Mouse (Mus musculus) midbrain, embryonic 10.5 days (tissue): ENCODE measurements around the gene Musk. TPM values are rescaled to one million over a fixed set of nuclear protein-coding genes. Genes with fewer than 3 reads are reported as not detected.
A peak's percentile ranks its signal among the peaks of the same experiment; 100 is the strongest.

Experiments used
- DNase-seq: peaks from one replicate; pipeline ENCODE4 v3.0.0-alpha.2; 2017; ENCODE audit warnings: low spot score
- H3K27ac ChIP-seq: fragments of 300-500 bp; sonication (generic); replicated peaks from 2 replicates; pipeline ENCODE4 v1.5.1; 2016; ENCODE audit warnings: mild to moderate bottlenecking
- H3K27me3 ChIP-seq: fragments of 300-500 bp; sonication (generic); 2 replicates; pipeline ENCODE4 v1.6.1; 2016; ENCODE audit warnings: low read depth, mild to moderate bottlenecking; ENCODE audit not compliant: poor library complexity, severe bottlenecking
- H3K36me3 ChIP-seq: fragments of 300-500 bp; sonication (generic); 2 replicates; pipeline ENCODE4 v1.6.1; 2016; ENCODE audit warnings: mild to moderate bottlenecking, moderate library complexity
- H3K4me1 ChIP-seq: fragments of 300-500 bp; sonication (generic); 2 replicates; pipeline ENCODE4 v1.6.1; 2016
- H3K4me3 ChIP-seq: fragments of 300-500 bp; sonication (generic); 2 replicates; pipeline ENCODE4 v1.5.1; 2016; ENCODE audit warnings: mild to moderate bottlenecking, moderate library complexity
- H3K9me3 ChIP-seq: fragments of 300-500 bp; sonication (generic); replicated peaks from 2 replicates; pipeline ENCODE4 v1.6.1; 2016; ENCODE audit warnings: mild to moderate bottlenecking
- WGBS: fragments of 180-500 bp; shearing (Covaris S2); methylation state at CpG from one replicate; pipeline ENCODE4 v1.1.7; 2016; 5-methylcytosine and 5-hydroxymethylcytosine counted together
- polyA plus RNA-seq: library from polyadenylated mRNA; unstranded; fragments of >200 nt; fragmentation: Nextera tagmentation; extraction: Ambion mirVana; gene quantifications from 2 replicates; pipeline ENCODE4 v1.2.1, GENCODE M21; 2016

The Musk gene
- polyA plus RNA-seq, 1 experiment from 2014 or later: 0.07 TPM

DNA sequence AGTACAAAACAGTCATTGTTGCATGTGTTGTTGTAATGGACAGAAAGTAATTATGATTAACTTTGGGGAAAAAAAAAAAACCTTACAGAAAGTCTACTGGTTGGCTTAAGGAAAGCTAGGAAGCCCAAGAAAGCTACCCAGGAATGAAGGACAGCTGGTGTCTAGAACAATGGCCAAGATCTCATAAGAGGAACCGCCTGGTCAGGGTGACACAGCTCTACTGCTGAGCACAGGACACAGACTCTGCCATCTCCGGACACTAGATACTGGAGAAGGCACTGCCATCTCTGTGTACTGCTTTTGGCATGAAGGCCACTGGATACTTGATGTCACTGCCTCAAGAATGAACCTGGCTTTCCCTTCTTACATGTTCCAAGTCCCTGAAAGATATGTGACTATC, 5.6 kb upstream of the Musk start:
- Histone ChIP-seq H3K27ac (no peak overlapping the region), H3K9me3 (no peaks in the 10 kb centered on the region), H3K36me3 (no peaks in the 10 kb centered on the region), H3K4me3 (no peak overlapping the region), H3K4me1 (no peaks in the 10 kb centered on the region), H3K27me3 (no peaks in the 10 kb centered on the region)
- WGBS: 84% methylated on average over 2 of the region's 2 CpGs
- no peak for DNase-seq

DNA sequence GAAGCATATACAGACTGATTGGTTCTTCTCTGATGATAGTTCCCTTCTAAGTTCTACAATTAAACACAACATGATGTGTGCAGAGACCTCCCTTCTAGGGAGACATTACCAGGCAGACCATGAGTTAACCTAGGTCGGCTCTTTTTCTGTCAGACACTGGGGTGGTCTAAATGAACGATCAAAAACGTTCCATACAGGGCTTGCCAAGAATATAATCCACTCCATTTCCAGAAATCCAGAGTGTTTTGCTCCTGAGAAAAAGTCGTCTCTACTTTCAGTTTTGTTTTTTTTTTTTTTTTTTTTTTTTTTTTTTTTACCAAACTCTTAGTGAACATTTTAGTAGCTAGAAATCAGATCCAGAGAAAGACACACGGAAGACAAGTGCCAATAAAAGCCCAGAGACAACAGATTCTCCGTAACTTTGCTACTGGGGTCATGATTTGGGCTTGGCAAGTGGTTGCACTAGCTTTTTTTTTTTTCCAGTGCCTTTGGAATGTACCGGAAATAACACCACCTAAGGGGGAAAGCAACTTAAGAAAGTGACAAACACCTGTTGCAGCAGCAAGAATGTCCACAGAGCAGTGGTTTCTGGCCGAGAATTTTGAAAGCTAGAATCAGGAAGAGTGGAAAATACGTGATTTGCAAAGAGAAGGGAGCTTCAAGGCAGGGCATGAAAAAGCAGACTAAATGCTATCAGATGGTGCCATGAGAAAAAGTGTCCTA, 769 bp downstream of the Musk start:
- Histone ChIP-seq H3K27ac (no peak overlapping the region), H3K36me3 (no peaks in the 10 kb centered on the region), H3K4me3 (no peak overlapping the region), H3K27me3 (no peaks in the 10 kb centered on the region), H3K4me1 (no peaks in the 10 kb centered on the region), H3K9me3 (no peaks in the 10 kb centered on the region)
- WGBS: 87% methylated on average over 9 of the region's 9 CpGs
- DNase-seq: no peak

DNA sequence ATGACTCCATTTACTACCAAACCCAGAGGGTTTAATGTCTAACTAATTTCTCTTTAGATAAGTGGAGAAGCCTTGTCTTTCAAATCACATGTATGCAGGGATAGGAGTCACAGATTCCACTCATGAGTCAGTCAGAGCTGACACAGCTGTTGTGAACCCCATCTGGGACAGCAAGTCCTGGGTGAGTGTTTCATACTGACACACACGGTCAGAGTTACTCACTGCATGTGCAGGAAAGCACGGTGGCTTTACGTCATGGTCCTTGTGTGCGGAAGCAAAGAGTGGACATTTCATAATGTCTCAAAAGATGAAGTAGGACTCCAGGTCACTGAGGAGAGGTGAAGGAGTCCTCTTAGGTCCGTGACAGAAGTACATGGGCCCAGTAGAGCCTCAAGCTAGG, 3.0 kb downstream of the Musk start:
- no peak for DNase-seq
- no peaks in the 10 kb centered on the region for H3K9me3 ChIP-seq
- no peaks in the 10 kb centered on the region for H3K27me3 ChIP-seq
- no peaks in the 10 kb centered on the region for H3K36me3 ChIP-seq
- no peaks in the 10 kb centered on the region for H3K4me1 ChIP-seq
- H3K4me3 ChIP-seq: no peak overlapping the region
- WGBS: 90% methylated on average over 5 of the region's 5 CpGs
- H3K27ac ChIP-seq: no peak overlapping the region

DNA sequence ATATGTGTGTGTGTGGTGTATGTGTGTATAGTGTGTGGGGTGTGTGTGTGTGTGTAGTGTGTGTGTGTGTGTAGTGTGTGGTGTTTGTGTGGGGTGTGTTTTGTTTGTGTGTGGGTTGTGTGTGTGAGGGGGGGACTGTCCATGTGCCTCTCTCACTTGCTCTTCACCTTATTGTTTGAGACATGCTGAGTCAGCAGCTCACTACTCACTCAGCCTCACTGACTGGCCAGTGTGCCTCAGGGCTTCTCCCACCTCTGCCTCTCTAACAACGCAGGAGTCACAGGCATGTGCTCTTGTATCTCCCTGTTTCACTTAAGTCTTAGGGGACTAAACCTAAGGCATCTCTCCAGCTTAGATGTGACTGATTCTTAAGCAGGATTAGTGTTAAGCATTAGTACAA, 6.1 kb downstream of the Musk start:
- Histone ChIP-seq H3K4me1 (no peaks in the 10 kb centered on the region), H3K4me3 (no peak overlapping the region), H3K27me3 (no peaks in the 10 kb centered on the region), H3K27ac (no peak overlapping the region), H3K9me3 (no peaks in the 10 kb centered on the region), H3K36me3 (no peaks in the 10 kb centered on the region)
- no peak for DNase-seq
- 61% methylated on average over 1 of the region's 1 CpGs for WGBS

DNA sequence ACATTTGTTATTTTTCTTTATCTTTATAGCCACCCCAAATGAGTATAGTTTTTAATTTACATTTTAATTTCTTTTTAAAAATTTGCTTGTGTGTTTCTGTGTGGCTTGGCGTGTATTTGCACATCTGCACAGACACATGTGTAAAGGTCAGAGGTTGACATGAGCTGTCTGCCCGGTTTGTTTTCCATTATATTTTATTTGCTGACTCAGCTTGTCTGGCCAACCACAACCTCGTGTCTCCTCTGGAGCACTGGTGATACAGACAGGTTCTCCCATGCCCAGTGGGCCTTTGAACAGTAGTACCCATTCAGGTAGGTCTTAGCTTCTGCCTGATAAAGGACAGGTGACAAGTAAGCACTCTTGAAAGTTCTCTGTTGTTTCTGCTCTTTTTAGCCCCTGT, 7.3 kb downstream of the Musk start:
- Histone ChIP-seq H3K27me3 (no peaks in the 10 kb centered on the region), H3K36me3 (no peaks in the 10 kb centered on the region), H3K9me3 (no peaks in the 10 kb centered on the region), H3K27ac (no peak overlapping the region), H3K4me1 (no peaks in the 10 kb centered on the region), H3K4me3 (no peak overlapping the region)
- WGBS: 92% methylated on average over 3 of the region's 3 CpGs
- no peak for DNase-seq

DNA sequence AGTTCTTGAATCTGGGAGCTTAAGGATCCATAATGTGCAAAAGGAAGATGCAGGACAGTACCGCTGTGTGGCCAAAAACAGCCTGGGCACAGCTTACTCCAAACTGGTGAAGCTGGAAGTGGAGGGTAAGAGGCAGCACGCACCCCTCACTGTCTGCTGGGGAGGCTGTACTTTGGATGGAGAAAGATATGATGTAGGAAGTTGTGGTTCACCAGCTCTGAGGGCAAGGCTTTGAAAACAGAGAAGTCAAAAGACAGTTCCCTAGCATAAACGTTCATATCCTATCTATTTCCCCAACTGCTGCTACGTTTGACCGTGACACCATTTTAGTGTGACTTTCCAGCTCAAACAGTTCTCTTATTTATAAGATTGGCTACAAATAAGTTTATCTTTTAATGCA, 18.1 kb downstream of the Musk start:
- no peaks in the 10 kb centered on the region for H3K4me1 ChIP-seq
- DNase-seq: no peak
- WGBS: 88% methylated on average over 5 of the region's 5 CpGs
- H3K36me3 ChIP-seq: no peaks in the 10 kb centered on the region
- H3K9me3 ChIP-seq: no peaks in the 10 kb centered on the region
- H3K4me3 ChIP-seq: no peak overlapping the region
- no peak overlapping the region for H3K27ac ChIP-seq
- H3K27me3 ChIP-seq: no peaks in the 10 kb centered on the region

DNA sequence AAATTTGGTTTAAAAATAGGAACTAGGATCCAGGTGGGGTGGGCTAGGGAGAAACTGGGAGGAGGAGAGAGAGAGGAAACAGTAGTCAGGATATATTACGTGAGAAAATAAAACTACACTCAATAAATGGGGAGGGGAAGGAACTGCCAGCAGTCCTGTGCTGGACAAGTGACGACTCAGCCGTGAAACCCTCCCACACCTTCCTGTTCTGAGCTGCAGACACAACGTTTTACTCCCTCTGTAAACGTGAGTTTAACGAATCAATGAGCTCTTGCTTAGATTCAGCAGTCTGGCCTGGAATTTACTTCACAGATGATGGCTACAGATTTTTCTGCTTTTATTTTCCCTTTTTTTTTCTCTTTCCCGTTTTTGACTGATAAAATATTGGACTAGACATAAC, 18.8 kb downstream of the Musk start:
- Histone ChIP-seq H3K4me3 (no peak overlapping the region), H3K27me3 (no peaks in the 10 kb centered on the region), H3K36me3 (no peaks in the 10 kb centered on the region), H3K9me3 (no peaks in the 10 kb centered on the region), H3K27ac (no peak overlapping the region), H3K4me1 (no peaks in the 10 kb centered on the region)
- no peak for DNase-seq
- 52% methylated on average over 7 of the region's 7 CpGs for WGBS

DNA sequence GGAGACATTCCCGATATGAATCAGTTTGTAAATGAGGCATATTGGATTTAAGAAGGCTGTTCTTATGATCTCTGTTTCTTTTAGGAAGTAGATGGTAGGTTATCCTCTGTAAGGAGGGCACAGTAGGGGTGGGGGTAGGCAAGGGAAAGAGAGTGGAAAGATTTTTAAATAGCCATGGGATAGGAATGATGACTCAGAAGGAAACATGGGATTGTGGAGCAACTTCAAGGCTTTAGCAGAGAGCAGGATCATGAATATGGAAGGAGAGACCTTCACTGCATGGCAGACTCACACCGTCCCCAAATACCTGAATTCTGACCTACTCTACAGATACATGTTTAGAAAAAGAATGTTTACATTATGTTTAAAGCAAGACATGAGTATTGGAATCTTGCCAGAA, 21.7 kb downstream of the Musk start:
- no peak for DNase-seq
- Histone ChIP-seq H3K9me3 (no peaks in the 10 kb centered on the region), H3K4me1 (no peaks in the 10 kb centered on the region), H3K27ac (no peak overlapping the region), H3K27me3 (no peaks in the 10 kb centered on the region), H3K36me3 (no peaks in the 10 kb centered on the region), H3K4me3 (no peak overlapping the region)
- WGBS: 90% methylated on average over 2 of the region's 2 CpGs

DNA sequence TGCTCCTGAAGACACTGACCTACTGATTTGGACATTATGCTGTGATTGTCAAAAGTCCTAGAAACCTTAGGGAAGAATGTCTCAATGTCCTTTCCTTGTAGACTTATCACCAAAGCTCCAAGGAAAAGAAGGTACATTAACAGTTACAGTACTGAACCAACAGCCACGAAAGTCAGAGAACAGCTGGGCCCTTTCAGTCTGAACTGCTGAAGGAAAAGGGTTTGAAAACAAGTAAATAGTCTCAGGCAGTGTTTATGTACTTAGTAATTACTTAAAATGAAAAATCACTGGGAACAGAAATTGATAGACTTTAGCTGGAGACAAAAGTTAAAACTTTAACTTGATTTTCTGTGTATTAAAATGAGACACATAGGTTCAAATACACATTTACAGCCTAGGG, 27.6 kb downstream of the Musk start:
- WGBS: 76% methylated on average over 1 of the region's 1 CpGs
- Histone ChIP-seq H3K27me3 (no peaks in the 10 kb centered on the region), H3K36me3 (no peaks in the 10 kb centered on the region), H3K9me3 (no peaks in the 10 kb centered on the region), H3K4me3 (no peak overlapping the region), H3K27ac (no peak overlapping the region), H3K4me1 (no peaks in the 10 kb centered on the region)
- DNase-seq: no peak

DNA sequence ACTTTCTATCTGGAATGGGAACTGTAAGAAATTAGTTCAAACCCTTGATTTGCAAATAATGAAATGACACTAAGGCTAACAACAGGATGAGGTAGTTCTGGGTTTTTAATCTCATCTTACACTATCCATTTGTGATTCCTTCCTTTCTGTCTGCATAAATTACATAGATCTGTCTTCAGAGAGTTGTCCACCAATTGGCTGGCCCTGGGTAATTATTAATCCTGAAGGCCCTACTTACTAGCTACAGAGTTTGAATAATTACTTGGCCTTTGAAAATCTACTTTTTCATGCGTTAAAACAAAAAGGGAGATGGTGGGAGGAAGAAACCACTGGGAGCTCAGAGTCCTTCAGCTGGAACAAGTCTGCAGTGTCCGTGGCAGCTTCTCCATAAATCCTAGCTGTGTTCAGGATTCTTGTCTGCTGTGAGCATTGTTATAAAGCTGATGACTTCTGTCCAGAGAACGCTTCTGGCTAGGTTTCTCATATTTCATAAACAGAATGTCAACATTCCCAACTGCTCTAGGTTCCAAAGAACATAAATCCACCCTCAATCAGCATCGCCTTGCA, 29.3 kb downstream of the Musk start:
- Histone ChIP-seq H3K4me3 (no peak overlapping the region), H3K9me3 (no peaks in the 10 kb centered on the region), H3K36me3 (no peaks in the 10 kb centered on the region), H3K4me1 (no peaks in the 10 kb centered on the region), H3K27me3 (no peaks in the 10 kb centered on the region), H3K27ac (no peak overlapping the region)
- DNase-seq: no peak
- WGBS: 81% methylated on average over 4 of the region's 4 CpGs

DNA sequence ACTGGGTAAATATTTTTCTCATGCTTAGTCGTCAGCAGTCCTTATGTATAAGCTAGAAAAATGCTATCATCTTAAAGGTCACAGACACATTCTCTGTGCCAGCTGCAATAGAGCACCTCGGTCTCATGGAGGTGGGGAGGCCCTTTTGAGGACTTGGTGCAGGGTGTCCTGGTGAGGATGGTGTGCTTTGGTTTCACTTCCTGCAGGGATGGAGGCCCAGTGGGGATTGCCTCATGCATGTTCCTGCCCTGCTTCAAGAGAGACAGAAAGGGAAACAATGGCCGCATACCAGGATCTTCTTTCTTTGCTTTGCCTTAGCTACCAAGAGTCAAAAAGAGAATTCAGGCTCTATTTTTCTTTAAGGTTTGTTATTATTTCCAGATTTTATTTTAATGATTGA, 31.8 kb downstream of the Musk start:
- Histone ChIP-seq H3K27me3 (no peaks in the 10 kb centered on the region), H3K36me3 (no peaks in the 10 kb centered on the region), H3K4me3 (no peak overlapping the region), H3K27ac (no peak overlapping the region), H3K9me3 (no peaks in the 10 kb centered on the region), H3K4me1 (no peaks in the 10 kb centered on the region)
- WGBS: 78% methylated on average over 3 of the region's 3 CpGs
- DNase-seq: no peak

DNA sequence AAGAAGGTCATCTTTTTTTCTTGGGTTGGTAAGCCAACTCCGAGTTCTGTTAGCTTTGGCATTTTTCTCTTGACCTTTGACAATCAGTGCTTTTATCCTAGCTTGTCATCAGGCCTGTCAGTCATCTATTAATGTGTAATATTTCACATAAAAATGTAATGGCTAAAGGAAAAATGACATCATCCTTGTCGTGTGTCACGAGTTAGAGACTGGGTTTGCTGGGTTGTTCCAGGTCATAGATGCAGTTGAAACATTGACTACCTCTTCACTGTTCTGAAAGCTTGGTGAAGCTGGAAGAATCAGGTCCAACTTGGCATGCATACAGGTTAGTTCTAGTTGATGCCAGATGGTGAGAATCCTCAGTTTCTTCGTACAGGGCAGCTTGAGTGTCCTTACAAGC, 34.5 kb downstream of the Musk start:
- Histone ChIP-seq H3K27me3 (no peaks in the 10 kb centered on the region), H3K4me1 (no peaks in the 10 kb centered on the region), H3K9me3 (no peaks in the 10 kb centered on the region), H3K27ac (no peak overlapping the region), H3K4me3 (no peak overlapping the region), H3K36me3 (no peaks in the 10 kb centered on the region)
- 83% methylated on average over 4 of the region's 4 CpGs for WGBS
- no peak for DNase-seq

DNA sequence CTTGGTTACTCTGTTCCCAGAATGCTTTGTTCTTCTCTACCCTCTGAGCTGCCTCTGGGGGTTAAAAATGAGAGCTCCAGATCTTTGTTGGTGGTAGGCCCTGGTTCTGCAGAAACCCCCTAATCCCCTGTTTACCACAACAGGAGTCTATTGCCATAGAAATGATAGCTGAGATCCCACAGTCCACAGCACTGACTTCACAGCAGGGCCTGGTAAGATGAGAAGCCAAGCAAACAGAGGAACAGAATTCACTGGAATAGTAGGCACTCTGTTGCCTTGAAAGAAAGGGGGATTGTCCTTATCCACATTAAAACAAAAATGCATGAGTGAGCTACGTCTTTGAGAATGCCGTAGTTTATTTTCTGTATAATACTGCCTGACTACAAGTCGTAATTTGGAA, 41.0 kb downstream of the Musk start:
- peak; percentile 23 for DNase-seq
- Histone ChIP-seq H3K9me3 (no peaks in the 10 kb centered on the region), H3K27ac (0 out of 2 replicates have a peak overlapping the region, but pooled peaks have one; percentile 4), H3K4me1 (peaks cover 8% of the 10 kb centered on the region), H3K27me3 (no peaks in the 10 kb centered on the region; the same call in 1 of the 2 replicates), H3K4me3 (no peak overlapping the region), H3K36me3 (no peaks in the 10 kb centered on the region)
- WGBS: 28% methylated on average over 3 of the region's 3 CpGs
